Mouse (Mus musculus) heart, postnatal 4 days (tissue): ENCODE results near the gene Herc2. TPM values are rescaled to one million over a fixed set of nuclear protein-coding genes. Genes with fewer than 3 reads are reported as not detected.
A peak's percentile ranks its signal among the peaks of the same experiment; 100 is the strongest.
"Not testable (repeated sequence)": the region's sequence is repeated elsewhere in the genome, so short reads cannot be mapped to it uniquely, and the experiment has no call there.

Source experiments
- DNase-seq: peaks from one replicate; pipeline ENCODE4 v3.0.0; 2021
- total RNA-seq, 2 experiments: library from RNA; stranded (reverse); gene quantifications; 2 replicates each; pipeline ENCODE4 v1.2.3; 2021

The Herc2 gene
- 10 to 100 TPM; 42.8 to 43.6 TPM for total RNA-seq

DNA sequence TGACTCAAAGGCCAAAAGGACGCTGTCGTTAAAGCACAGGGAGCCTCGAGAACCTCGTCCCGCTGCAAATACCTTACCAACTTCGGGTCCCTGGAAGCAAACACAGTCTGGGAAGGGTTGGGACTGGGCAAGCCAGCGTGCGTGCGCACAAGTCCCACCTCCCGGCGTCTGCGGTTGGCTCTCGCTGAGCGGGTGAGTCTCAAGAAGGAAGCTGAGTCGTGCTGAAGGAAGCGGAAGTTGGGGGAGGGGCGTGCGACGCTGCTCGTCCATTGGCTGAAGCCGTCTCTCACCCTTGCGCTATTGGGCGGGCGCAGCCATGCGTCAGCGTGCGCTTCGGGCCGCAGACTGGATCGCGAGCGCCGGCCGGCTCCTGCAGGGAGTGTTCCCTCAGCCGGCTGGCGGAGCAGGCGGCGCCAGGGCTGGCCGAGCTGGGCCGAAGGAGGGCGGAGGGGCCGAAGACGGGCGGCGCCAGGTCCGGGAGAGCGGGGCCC, at the start of gene Herc2:
Gene Herc2 (plus strand): TSS at position 366 of the 491 bp plus-strand sequence.
- DNase-seq: peak; percentile 99

- DNase-seq: no peak
These were observed 39.5 kb upstream of the Herc2 start for GRCm38 (mm10) chr7:56010318-56011017.

- DNase-seq: no peak
These were observed 39.0 kb upstream of the Herc2 start for GRCm38 (mm10) chr7:56011018-56011333.

DNA sequence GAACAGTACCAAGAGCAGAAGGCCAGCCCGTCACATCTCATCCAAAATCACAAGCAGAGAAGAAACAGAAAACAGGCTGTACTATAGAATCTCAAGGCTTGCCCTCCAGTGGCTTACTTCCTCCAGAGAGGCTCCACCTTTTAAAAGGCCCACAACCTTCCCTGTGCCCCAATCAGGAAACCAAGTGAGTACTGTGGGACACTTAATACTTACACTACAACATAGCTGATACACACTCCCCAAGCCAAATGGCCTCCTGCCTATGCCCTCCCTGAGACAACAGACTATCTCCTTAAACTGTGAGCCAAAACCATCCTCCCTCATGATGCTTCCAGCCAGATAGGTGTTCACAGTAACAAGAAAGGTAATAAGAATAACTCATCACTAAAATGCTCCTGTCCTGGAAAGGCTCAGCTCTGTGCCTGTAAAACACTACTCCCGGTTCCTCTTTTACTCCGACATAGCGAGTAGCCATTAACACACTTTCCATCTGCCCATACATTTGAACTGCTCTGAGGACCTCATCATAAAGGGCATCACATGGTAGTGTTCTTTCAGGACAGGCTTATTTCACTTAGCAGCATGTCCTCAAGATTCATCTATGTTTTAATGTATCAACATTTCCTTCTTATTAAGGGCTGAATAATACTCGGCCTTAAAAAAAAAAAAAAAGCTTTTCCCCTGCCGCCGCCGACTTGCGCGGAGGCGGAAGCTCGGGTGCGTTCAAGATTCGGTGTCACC, 36.6 kb upstream of the Herc2 start:
- no peak for DNase-seq

GRCm38 (mm10) chr7:56014002-56014702, 35.8 kb upstream of the Herc2 start:
- not testable (repeated sequence) for DNase-seq

DNA sequence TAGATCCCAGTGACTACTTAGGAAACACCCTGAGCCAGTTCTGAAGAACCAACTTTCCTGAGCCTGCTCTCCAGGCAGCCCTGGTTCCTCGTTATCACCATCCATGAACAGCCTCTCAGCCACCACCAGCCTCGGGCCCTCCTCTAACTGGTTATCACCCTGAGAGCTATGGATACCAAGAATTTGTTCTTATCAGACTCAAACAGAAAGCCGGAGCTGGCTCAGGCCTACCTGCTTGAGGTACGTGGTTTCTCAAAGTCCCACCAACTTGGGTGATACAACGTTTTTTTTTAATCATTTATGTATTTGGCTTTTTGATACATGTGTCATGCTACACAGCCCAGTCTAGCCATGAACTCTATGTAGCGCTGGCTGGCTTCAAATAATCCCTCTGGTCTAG, 34.8 kb upstream of the Herc2 start:
- DNase-seq: no peak

- no peak for DNase-seq
These were observed 34.2 kb upstream of the Herc2 start for GRCm38 (mm10) chr7:56015837-56016236.

DNA sequence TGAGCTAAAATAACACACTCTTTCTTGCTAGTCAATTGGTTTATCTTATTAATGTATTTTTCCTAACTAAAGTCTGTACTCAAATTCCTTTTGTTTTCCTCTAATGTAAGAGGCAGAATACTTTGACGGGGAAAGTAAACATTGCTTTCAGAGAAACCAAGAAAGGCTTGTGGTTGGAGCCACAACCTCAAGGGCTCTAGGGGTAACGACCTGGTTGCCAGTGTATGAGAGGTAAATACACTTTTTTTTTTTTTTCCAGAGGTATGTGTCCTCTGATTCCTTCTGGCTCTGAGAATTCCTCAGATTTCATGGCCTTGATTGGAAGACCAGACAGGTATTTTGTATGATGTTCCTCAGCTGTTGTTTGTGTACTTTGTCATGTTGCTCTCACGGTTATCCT, 32.2 kb upstream of the Herc2 start:
- no peak for DNase-seq

- no peak for DNase-seq
These were observed 31.5 kb upstream of the Herc2 start for GRCm38 (mm10) chr7:56018446-56018971.

- peak; percentile 72 for DNase-seq
These were observed 30.7 kb upstream of the Herc2 start for GRCm38 (mm10) chr7:56018972-56019929.

- no peak for DNase-seq
These were observed 30.1 kb upstream of the Herc2 start, which contains the start of gene Nipa1 for GRCm38 (mm10) chr7:56019930-56020253. Nipa1 (minus strand) TSS chr7:56019954.

GRCm38 (mm10) chr7:56023586-56023985, 26.4 kb upstream of the Herc2 start:
- DNase-seq: no peak

DNA sequence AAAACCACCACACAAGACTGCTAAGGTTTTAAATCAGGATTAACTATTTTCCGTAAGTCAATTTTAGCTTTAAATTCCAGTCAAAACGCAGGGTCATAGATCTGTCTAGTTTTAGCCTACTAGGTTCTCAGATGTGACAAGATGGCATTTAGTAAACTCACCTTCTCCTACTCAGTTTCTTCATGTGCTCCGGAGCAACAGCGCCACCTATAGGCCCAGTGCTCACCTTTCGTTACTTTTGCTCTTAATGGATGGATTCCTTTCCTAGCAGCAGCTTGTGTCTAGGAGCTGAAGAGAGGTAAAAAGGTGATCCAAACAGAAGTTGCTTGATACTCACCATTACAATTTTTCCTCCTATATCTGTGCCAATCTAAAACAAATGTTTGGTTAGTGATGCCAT, 7.6 kb upstream of the Herc2 start:
- peak; percentile 79 for DNase-seq

DNA sequence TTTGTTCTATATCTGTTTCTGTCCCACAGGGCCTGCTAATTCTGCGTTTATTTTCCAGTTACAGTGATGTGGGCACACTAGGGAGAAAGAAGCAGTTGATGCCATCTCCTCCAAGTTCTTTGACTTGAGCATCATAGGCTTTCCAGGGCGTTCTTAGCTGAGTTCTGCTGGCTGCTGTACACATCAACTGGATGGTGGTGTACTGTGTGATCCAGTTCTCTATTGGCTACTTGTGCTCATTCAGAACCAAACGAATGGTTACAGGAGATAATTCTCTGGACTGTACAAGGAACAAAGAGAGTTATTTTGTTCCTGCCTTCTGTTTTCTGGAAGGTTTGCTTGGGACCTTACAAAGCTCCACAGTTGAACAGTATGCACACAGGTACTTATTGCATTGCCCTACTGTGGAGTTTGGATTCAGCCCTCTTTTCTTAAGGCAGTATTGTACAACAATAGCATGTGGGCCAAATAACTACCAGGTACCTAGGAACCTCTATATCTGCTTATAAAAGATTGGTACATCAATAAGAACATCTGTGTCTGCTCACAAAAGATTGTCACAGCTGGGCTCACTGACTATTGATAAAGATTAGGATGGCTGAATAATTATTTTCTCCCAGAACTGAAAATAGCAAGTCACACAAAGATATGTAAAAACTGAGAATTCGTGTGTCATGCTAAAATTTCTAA, 6.3 kb upstream of the Herc2 start:
- DNase-seq: no peak

GRCm38 (mm10) chr7:56044267-56044629, 5.7 kb upstream of the Herc2 start:
- no peak for DNase-seq

- no peak for DNase-seq
These were observed 2.8 kb upstream of the Herc2 start for GRCm38 (mm10) chr7:56047178-56047577.

DNA sequence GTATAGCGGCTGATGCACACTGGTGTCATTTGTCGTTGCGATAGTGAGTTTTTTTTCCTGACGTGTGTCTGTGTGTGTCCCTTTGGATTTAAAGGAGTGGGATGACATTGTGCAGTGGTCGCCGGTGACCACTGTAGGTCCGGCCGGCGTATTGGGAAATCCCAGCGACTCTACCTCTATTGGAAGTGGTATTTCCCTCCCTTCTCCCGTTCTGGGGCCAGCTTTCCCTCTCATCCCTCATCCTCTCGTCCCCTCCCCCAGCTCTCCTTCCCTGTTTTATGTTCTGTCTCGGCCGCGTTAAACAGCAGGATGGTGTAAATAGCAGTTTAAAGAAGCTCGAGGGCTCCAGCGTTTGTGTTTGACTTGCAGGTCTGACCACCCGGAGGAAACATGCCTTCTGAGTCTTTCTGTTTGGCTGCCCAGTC, 503 bp downstream of the Herc2 start:
- DNase-seq: peak; percentile 33

DNA sequence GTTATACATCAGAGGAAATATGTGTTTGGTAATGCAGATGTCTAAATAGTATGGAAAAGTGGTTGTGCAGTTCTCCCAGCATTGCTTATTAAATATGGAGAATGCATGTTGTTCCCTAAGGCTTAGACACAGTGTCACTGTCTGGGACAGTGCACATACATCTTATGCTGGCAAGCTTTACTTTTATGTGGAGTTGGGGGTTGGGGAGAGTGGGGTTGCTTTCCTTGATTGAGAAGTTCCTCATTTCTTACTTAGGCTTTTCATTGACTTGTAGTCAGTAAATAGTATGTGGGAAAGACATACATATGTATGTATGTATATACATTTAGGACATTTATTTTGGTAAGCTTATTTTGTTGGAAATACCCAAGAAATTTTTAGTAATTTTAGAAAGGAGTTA, 3.0 kb downstream of the Herc2 start:
- DNase-seq: no peak

GRCm38 (mm10) chr7:56055338-56055737, 5.3 kb downstream of the Herc2 start:
- DNase-seq: no peak

DNA sequence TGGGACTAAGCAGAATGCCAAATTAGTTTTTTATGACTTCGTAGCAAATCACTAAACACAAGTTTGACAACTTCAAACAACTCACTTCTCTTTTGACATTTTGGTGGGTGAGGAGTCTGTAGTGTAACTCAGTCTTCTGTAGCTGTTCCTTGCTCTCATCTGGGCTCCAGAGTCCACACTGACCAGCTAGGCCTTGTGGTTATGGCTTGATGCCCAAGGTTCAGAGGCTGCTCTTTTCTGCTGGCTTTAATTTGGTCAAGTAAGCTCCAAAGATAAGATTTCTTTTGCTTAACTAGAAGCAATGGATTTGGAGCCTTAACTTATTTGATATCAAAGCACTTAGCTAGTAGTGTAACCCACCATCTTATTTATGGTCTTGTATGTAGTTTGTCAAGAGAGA, 14.9 kb downstream of the Herc2 start:
- DNase-seq: no peak

- no peak for DNase-seq
These were observed 16.1 kb downstream of the Herc2 start for GRCm38 (mm10) chr7:56066136-56066535.
